Mouse (Mus musculus) adrenal gland, postnatal 4 days (tissue): ENCODE data around the gene Ldlrad3. TPM values are rescaled to one million over a fixed set of nuclear protein-coding genes. Genes with fewer than 3 reads are reported as not detected.

Experiments
- DNase-seq, 2 experiments: peaks; one replicate each; pipeline ENCODE4 v3.0.0; 2021 to 2022; ENCODE audit warnings: low spot score in 2 of 2, mixed read lengths in 2 of 2
- total RNA-seq, 2 experiments: library from RNA; stranded (reverse); gene quantifications; 2 replicates each; pipeline ENCODE4 v1.2.3; 2021

The Ldlrad3 gene
- total RNA-seq, 2 experiments from 2014 or later, result 13.1 to 16.7 TPM

DNA sequence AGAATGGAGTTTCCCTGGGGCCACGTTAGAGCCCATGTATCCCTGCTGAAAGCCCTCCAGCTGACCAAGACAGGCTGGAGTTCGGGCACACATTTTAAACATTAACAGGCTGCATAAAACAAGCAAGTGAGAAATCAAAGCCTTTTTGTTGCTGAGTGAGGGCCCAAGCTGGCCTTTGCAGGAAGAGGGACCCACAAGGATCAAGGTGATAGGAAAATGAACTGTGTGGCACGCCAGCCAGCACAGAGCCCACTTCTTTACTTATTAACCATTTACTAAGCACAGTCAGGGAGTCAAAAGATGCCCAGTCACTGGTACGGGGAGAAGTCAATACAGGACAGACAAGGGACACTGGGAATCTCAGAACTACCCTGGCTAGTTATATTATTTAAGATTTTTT, 218.6 kb downstream of the Ldlrad3 start:
- no peak for DNase-seq

- no peak for DNase-seq
Measured at GRCm38 (mm10) chr2:101967152-101967551, 219.0 kb downstream of the Ldlrad3 start.

DNA sequence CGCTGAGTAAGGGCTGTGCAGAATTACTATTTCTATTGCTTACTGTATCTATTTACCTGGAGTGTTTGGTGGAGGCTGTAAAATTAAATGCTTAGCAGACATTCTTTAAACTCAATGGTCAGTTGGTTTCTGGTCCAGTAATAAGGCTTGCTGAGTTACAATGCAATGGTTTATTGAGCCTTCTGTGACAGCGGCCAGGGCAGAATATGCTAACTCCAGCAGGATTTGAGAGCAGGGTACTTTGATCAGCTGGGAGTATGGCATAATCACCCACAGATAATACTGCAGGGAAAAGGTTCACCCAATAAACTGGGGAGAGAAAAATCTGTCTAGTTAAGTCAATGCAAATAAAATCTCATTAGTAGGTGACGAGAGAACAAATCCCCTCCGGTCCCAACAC, 220.2 kb downstream of the Ldlrad3 start:
- DNase-seq, result no peak

- DNase-seq, result no peak
Measured at GRCm38 (mm10) chr2:101965515-101965914, 220.7 kb downstream of the Ldlrad3 start.

GRCm38 (mm10) chr2:101963367-101963766, 222.8 kb downstream of the Ldlrad3 start:
- no peak for DNase-seq

- DNase-seq, result no peak
Measured at GRCm38 (mm10) chr2:101962349-101962748, 223.8 kb downstream of the Ldlrad3 start.

DNA sequence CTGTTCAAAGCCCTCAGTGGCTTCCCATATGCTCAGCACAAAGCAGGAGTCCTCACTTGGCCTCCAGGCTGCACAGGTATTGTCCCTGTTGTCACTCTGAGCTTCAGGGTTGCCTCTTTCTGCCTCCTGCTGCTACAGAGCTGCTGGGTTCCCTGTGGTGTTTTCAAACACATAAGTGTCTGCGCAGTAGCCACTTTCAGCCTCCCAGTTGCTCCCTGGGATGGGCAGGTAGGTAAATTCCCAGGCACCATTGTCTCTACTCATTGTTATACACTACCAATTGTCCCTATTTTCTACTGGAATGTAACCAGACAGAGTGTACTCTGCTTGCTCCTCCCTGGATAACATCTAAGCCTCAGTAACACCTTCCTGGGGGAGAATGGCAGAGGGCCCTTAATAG, 224.8 kb downstream of the Ldlrad3 start:
- no peak for DNase-seq

DNA sequence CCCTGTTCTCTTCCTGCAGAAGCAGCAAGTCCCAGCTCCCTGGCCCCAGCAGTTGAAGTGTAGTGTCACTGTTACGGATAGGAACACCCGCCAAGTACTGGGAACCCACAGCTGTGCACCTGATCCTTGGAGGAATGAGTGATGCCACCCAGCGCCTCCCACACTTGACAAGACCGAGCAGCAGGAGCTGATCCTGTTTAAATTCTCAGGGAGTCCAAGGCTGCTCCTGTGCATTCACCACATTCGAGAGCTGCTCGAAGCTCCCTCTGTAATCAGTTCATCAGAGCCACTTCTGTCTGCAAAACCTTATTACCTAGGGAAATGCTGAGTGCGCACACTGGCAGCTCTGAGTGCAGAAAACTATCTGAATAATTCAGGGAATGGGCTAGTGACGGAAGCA, 225.5 kb downstream of the Ldlrad3 start:
- no peak for DNase-seq

- no peak for DNase-seq
Measured at GRCm38 (mm10) chr2:101956125-101956524, 230.1 kb downstream of the Ldlrad3 start.

- no peak for DNase-seq
Measured at GRCm38 (mm10) chr2:101952951-101953361, 233.2 kb downstream of the Ldlrad3 start.

- DNase-seq, result no peak
Measured at GRCm38 (mm10) chr2:101950716-101951520, 235.3 kb downstream of the Ldlrad3 start.

GRCm38 (mm10) chr2:101935006-101935405, 251.2 kb downstream of the Ldlrad3 start:
- no peak for DNase-seq

DNA sequence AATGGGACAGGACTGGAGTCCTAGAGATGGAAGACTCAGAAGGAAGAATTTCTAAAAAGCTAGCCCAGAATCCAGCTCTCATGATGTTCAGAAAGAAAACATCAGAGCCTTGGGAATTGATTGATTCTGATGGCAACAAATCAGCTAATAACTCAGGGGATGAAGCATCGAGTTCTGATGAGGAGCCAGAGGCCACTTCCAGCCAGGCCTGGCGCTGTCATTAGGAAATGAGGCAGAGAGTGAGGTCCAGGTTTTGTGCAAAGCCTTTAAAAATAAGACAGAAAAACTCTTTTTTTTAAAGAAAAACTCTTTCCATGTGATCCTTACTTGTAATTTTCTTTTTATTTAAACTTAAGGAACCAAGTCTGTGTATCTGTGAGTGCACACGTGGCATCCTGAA, 252.9 kb downstream of the Ldlrad3 start:
- DNase-seq, result no peak

DNA sequence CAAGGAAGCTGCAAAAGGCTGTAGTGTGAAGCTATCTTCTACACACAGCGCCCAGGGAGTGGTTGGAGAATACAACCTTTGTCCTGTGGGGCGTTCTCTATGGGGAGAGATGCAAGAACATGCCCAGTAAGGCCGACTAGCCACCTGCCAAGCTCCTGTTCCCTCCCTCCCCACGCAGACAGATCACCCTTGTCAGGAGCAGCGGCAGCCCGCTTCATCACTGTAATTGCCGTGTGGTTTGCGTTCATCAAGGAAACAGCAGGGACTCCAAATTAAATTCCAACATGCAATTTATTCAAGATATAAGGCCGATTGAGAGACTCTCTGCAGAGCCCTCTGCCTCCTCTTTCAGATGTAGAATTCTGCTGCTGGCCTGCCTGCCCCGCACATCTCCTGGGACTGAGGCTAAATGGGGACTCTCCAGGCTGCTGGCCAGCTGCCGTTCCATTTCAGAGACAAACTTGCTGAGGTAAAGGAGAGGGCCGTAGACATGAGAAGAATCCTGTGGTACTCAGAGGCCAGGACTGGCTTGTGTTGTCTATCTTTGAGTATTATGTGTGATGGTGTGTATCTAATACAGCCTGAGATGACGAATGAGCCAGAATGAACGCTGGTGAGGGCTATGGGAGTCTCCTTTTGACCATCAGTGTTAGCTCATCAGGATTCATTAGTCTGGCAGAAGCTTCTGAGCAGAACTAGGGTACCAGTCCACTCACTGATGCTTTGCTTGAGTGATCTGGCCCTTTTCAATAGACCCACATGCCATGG, 253.8 kb downstream of the Ldlrad3 start:
- no peak for DNase-seq

DNA sequence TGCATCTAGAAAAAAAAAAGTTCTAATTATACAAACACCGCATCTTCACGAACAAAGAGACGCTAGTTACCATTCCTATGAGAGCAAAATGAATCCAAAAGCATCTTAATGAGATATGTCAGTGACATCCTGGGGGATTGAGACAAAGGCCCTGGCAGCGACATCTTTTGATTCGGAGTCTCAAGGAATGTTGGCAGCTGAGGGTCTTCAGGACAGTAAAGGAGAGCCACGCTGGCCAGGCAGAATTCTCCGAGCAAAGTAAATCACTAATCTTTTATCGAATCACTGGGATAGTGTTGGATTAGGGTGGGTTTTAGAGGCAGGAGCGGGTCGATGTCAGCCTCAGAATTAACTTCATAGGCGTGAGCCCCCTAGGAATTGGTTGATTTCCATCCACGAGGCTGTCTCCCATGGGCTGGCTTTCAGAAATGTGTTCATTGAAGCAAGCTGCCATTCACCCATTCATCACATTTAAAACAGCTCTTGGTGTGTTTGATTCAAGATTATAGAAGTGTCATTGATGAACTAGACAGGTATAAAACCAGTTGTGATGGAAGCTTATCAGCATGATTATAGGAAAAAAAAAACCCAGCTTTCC, 260.5 kb downstream of the Ldlrad3 start:
- no peak for DNase-seq

DNA sequence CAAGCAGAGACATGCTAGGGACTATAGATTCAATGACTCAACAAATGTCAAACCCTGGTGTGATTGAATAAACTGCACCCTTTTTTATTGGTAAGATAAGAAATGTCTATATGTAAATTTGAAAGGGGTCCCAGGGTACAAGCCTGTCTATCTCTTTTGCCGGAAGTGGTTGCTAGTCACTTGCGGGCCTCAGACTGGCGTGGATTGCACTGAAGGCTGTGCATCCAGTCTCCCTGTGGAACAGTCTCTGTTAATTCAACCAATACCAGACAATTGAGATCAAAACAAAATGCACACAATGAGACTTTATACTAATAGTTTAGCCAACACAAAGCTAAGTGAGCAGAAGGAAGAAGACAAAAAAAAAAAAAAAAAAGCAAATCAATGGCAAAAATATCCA, 261.0 kb downstream of the Ldlrad3 start:
- DNase-seq, result no peak

- no peak for DNase-seq
Measured at GRCm38 (mm10) chr2:101923181-101923580, 263.0 kb downstream of the Ldlrad3 start.

GRCm38 (mm10) chr2:101922302-101922701, 263.9 kb downstream of the Ldlrad3 start:
- no peak for DNase-seq

- DNase-seq, result no peak
Measured at GRCm38 (mm10) chr2:101920136-101920554, 266.0 kb downstream of the Ldlrad3 start.

DNA sequence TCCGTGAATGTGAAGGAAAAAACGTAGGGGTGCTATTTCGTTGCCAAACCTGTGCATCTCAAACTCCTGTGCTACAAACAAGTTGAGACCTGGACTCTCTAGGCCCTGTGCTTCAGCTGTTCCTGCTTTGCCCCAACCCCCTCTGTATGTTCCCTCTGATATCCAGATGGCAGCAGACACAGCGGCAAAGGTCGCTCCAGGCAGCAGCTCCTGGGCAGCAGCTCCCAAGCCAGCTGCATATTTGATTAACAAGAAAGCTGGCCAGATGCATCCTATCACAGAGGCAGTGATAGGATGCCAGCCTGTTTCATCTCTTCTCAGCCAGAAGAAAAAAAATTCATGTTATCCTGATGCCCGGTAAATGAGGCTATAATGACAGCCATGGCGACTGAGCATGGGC, 267.7 kb downstream of the Ldlrad3 start:
- DNase-seq, result no peak

DNA sequence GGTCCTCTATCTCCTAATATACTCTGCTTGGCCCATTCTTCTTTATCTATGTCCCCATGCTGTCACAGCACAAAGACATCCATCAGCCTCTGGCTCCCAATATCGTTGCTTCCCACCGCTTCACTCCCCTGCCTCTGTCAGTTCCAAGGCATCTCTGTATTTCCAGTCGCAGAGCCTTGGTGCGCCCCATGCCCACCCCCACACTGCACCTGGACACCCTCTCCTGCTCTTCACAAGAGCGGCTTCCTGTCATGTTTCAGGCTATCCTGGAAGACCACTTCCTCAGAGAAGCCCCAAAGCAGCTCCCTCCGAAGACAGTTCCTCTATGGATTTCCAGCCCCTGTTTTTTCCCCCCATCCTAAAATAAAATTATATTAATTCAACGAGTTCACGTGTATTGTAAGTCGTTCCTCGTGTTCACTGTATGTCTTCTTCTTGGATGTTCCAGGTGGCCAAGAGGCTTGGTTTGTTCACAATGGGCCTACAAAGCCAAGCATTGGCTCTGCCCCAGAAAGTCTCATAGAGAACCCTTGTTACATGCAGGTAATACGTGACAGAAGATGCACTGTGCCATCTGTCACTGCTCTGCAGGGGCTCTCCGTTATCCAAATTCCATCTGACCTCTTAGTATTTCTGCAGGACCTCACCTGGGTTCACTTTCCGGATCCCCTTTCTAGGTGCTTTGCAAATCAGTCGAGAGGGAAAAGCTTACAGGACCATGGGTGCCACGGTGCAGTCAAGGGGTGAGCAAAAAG, 276.7 kb downstream of the Ldlrad3 start:
- DNase-seq, result no peak
